Mouse (Mus musculus): ENCODE data around the gene Hipk3. TPM values are rescaled to one million over a fixed set of nuclear protein-coding genes. Genes with fewer than 3 reads are reported as not detected.
A peak's percentile ranks its signal among the peaks of the same experiment; 100 is the strongest.

Gene Hipk3
- polyA plus RNA-seq, 1 experiment from 2014 or later = 13.8 TPM

DNA sequence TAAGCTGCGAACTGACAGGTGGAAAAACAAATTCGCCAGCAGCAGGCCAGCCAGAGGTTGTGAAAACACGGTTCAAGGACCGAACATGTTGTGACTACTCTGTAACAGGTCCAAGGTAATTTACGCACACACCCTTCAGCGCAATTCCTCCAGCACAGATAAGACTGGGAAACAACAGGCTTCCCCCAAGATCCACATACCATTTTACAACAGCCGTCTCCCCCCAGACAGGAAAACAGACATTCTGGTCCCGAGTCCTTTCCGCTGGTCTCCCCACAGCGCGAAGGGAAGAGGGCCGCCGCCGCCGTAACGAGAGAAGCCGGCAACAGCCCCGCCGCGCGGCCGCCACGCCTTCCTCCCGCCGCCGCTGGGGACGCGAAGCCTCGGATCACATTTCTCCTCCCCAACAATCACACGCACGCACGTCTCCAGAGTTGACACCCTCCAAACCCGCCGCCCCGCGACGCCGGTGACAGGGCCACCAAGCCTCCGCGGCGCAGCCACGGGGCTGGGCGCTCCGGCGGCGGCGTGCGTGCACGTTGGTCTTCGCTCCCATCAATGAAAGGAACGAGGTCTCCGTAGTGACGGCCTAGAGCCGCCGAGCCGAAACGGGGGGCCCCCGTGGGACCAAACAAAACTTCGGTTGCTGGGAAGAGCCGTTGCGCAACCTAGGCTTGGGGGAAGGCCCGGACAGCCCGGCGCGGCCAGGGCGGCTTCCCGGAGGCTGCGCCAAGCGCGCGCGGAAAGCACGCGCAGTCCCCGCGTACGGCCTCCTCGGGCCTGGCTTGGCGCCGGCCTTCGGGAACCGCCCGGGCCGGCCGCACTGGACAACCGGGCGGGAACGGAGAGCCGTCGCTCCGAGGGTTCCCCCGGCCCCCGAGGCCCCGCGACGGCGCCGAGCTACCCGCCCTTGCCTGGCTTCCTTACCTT is 960 bp downstream of the Hipk3 start:
- under 1% methylated on average over 97 of the region's 99 CpGs for WGBS
- Histone ChIP-seq H3K27me3 (ENCODE audit: insufficient read depth, low read length) (no peaks in the 10 kb centered on the region), H3K9me3 (replicated peaks; ENCODE audit: low read length) (no peaks in the 10 kb centered on the region), H3K4me3 (replicated peaks; ENCODE audit: low read depth, low read length) (peak overlapping the region; percentile 98), H3K36me3 (ENCODE audit: insufficient read depth, low read length) (no peaks in the 10 kb centered on the region), H3K9ac (ENCODE audit: low read depth, low read length) (peak overlapping the region; percentile 100), H3K4me2 (ENCODE audit: low read length) (peak overlapping the region; percentile 66), H3K27ac (peak overlapping the region; percentile 100), H3K4me1 (replicated peaks; ENCODE audit: insufficient read depth, low read length) (peaks cover 21% of the 10 kb centered on the region; the same call in 1 of the 2 replicates)
- TF ChIP-seq CTCF (IDR thresholded peaks at IDR 0.05; ENCODE audit: low read depth) = peak; percentile 48; the same call in 1 of the 2 replicates
- peak; percentile 91 for DNase-seq (ENCODE audit: low spot score)
- peak; percentile 69 for ATAC-seq (replicated peaks; ENCODE audit: low FRiP score, low read depth)

DNA sequence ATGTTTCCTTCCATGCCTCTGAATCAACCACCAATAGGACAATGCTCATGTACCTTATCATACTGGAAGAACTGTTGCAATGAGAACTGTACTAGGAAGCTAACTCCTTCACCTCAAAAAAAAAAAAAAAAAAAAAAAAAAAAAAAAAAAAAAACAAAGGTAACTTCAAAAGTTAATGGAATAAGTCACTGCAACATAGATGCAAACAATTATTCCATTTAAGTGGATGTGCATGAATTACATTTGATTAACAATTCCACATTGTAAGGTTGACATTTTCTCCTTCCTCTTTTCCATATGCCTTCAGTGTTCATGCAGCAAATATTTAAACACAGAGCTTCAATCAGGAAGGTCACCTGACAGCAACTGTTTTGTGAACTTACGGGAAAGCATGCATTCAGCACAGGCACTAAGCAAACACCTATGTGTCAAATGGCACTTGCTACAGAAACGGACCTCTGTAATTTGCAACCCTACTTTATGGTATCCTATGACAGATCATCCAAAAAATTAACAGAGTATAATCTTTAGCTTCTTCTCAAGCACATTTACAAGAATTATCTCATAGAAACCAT is 2.9 kb downstream of the Hipk3 start:
- 25% methylated on average over 2 of the region's 2 CpGs for WGBS
- Histone ChIP-seq H3K4me3 (replicated peaks; ENCODE audit: low read depth, low read length) (no peak overlapping the region), H3K27ac (no peak overlapping the region), H3K4me2 (ENCODE audit: low read length) (peak overlapping the region; percentile 32; the same call in 1 of the 2 replicates), H3K9me3 (replicated peaks; ENCODE audit: low read length) (no peaks in the 10 kb centered on the region), H3K27me3 (ENCODE audit: insufficient read depth, low read length) (no peaks in the 10 kb centered on the region), H3K4me1 (replicated peaks; ENCODE audit: insufficient read depth, low read length) (peaks cover 21% of the 10 kb centered on the region; the same call in 1 of the 2 replicates), H3K9ac (ENCODE audit: low read depth, low read length) (no peak overlapping the region), H3K36me3 (ENCODE audit: insufficient read depth, low read length) (no peaks in the 10 kb centered on the region)
- ATAC-seq (replicated peaks; ENCODE audit: low FRiP score, low read depth) (no peak), DNase-seq (ENCODE audit: low spot score) (no peak)
- no peak for TF ChIP-seq CTCF (IDR thresholded peaks at IDR 0.05; ENCODE audit: low read depth)

DNA sequence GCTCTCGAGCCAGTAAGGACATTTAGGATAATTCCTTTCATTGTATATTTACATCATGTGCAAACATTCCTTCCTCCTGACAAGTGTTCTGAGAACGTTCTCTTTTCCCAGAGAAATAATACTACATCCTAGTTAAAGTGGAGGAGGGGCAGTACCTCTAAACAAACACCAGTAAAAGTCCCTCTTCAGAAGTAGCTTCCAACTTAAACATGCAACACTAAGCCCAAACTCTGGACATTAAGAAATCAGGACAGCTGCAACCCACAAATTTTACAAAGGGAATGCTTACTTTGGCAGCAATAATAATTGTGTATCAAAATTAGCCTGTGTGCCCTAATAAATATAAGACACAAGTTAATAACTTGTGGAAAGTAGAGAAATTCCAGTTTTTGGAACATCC is 3.5 kb downstream of the Hipk3 start:
- Histone ChIP-seq H3K9ac (ENCODE audit: low read depth, low read length) (no peak overlapping the region), H3K27me3 (ENCODE audit: insufficient read depth, low read length) (no peaks in the 10 kb centered on the region), H3K4me3 (replicated peaks; ENCODE audit: low read depth, low read length) (no peak overlapping the region), H3K36me3 (ENCODE audit: insufficient read depth, low read length) (no peaks in the 10 kb centered on the region), H3K27ac (no peak overlapping the region), H3K4me1 (replicated peaks; ENCODE audit: insufficient read depth, low read length) (peaks cover 16% of the 10 kb centered on the region; the same call in 1 of the 2 replicates), H3K9me3 (replicated peaks; ENCODE audit: low read length) (no peaks in the 10 kb centered on the region), H3K4me2 (ENCODE audit: low read length) (no peak overlapping the region)
- 41% methylated on average over 2 of the region's 2 CpGs for WGBS
- DNase-seq (ENCODE audit: low spot score) (peak; percentile 64), ATAC-seq (replicated peaks; ENCODE audit: low FRiP score, low read depth) (no peak)
- no peak for TF ChIP-seq CTCF (IDR thresholded peaks at IDR 0.05; ENCODE audit: low read depth)

DNA sequence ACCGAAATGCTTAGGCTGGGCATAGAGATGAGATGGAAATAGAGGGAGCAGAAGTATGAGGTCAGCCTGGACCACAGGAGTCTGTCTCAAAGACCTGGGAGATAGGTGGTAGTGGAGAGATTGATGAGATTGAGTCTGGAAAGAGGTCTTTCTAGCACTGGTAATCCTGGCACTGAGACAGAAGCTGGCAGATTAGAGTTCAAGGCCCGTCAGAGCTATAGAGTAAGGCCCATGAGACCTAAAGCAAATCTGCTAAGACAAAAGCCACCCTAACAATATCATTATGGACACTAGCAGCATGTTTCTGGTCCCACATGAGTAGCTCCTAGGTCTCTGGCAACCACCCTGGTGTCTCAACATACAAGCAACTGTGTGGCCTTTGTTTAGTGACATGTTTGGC is 4.4 kb downstream of the Hipk3 start:
- no peaks in the 10 kb centered on the region for H3K36me3 ChIP-seq (ENCODE audit: insufficient read depth, low read length)
- H3K4me1 ChIP-seq (replicated peaks; ENCODE audit: insufficient read depth, low read length) = peaks cover 11% of the 10 kb centered on the region; the same call in 1 of the 2 replicates
- H3K9me3 ChIP-seq (replicated peaks; ENCODE audit: low read length) = no peaks in the 10 kb centered on the region
- no peak for TF ChIP-seq CTCF (IDR thresholded peaks at IDR 0.05; ENCODE audit: low read depth)
- 97% methylated on average over 2 of the region's 2 CpGs for whole genome bisulfite sequencing
- ATAC-seq (replicated peaks; ENCODE audit: low FRiP score, low read depth) (no peak), DNase-seq (ENCODE audit: low spot score) (no peak)
- H3K4me2 ChIP-seq (ENCODE audit: low read length) = no peak overlapping the region
- no peak overlapping the region for H3K27ac ChIP-seq
- no peak overlapping the region for H3K9ac ChIP-seq (ENCODE audit: low read depth, low read length)
- H3K27me3 ChIP-seq (ENCODE audit: insufficient read depth, low read length) = no peaks in the 10 kb centered on the region
- H3K4me3 ChIP-seq (replicated peaks; ENCODE audit: low read depth, low read length) = no peak overlapping the region

DNA sequence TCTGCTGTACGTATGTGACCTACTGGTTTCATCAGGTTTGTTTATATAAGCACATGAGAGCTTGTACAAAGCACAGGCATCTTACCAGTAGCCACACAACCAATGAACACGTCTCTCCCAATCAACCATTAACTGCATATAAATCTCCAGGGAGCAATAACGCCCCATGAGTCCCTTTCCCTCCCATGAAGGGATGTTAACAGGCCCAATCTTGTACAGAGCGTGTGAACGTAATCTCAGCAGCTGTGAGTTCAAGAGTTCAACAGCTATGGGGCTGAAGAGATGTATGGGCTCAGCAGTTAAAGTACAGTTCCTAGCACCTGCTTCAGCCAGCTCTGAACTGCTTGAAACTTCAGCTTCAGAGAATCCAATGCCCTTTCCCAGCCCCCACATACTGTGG is 9.8 kb downstream of the Hipk3 start:
- DNase-seq (ENCODE audit: low spot score) (no peak), ATAC-seq (replicated peaks; ENCODE audit: low FRiP score, low read depth) (peak; percentile 63; the same call in 1 of the 2 replicates)
- Histone ChIP-seq H3K4me2 (ENCODE audit: low read length) (no peak overlapping the region), H3K9ac (ENCODE audit: low read depth, low read length) (no peak overlapping the region), H3K36me3 (ENCODE audit: insufficient read depth, low read length) (no peaks in the 10 kb centered on the region), H3K27me3 (ENCODE audit: insufficient read depth, low read length) (no peaks in the 10 kb centered on the region), H3K4me3 (replicated peaks; ENCODE audit: low read depth, low read length) (no peak overlapping the region), H3K27ac (no peak overlapping the region), H3K9me3 (replicated peaks; ENCODE audit: low read length) (no peaks in the 10 kb centered on the region), H3K4me1 (replicated peaks; ENCODE audit: insufficient read depth, low read length) (no peaks in the 10 kb centered on the region; the same call in 1 of the 2 replicates)
- 19% methylated on average over 5 of the region's 5 CpGs for WGBS
- no peak for TF ChIP-seq CTCF (IDR thresholded peaks at IDR 0.05; ENCODE audit: low read depth)

DNA sequence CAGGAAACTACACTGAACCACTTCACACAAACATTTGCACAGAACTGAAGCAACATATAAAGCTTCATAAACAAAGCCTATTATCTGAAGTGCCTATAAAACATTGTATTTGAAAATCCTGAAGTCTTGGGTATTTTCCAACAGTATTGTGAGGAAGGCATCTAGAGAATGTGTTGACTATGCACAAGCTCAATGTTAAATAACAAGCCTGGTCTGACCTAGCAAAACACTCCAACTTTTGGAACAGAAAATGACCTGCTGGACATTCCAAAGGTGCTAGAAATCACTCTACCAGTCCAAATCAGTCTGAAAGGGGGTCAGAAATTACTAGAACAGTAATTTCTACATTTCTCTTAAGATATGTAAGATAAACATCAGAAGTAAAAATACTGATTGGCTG is 12.1 kb downstream of the Hipk3 start:
- DNase-seq (ENCODE audit: low spot score) (peak; percentile 39), ATAC-seq (replicated peaks; ENCODE audit: low FRiP score, low read depth) (no peak)
- no peak for TF ChIP-seq CTCF (IDR thresholded peaks at IDR 0.05; ENCODE audit: low read depth)
- Histone ChIP-seq H3K4me3 (replicated peaks; ENCODE audit: low read depth, low read length) (no peak overlapping the region), H3K4me2 (ENCODE audit: low read length) (no peak overlapping the region), H3K27ac (no peak overlapping the region), H3K27me3 (ENCODE audit: insufficient read depth, low read length) (no peaks in the 10 kb centered on the region), H3K9ac (ENCODE audit: low read depth, low read length) (no peak overlapping the region), H3K4me1 (replicated peaks; ENCODE audit: insufficient read depth, low read length) (no peaks in the 10 kb centered on the region; the same call in 1 of the 2 replicates), H3K36me3 (ENCODE audit: insufficient read depth, low read length) (no peaks in the 10 kb centered on the region), H3K9me3 (replicated peaks; ENCODE audit: low read length) (no peaks in the 10 kb centered on the region)
